Mouse (Mus musculus): Measurements from ENCODE around the gene Irak3.
"Not testable (repeated sequence)": the region's sequence is repeated elsewhere in the genome, so short reads cannot be mapped to it uniquely, and the experiment has no call there.

Gene Irak3

DNA sequence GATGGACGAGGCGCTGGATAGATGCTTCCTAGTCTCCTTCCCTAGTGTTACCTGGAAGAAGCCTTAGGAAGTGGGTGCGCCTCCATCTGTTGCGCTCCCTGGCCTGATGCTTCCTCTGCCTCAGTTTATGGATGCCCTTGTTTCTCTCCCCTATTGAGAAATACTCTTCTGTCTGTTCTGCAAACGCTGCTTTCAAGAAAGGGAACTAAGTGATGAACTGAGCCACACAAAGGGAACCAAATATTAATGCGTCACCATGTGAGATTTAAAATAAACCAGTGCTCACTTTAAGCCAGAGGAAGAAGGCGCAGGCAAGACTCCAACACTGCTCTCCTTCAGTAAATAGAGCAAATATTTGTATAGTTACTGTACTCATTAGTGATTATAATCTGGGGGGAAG, 38.4 kb downstream of the Irak3 start:
- DNase-seq (ENCODE audit: low read depth, low spot score) = no peak

GRCm38 (mm10) chr10:120162840-120163239, 39.1 kb downstream of the Irak3 start:
- peak; percentile 42 for DNase-seq (ENCODE audit: low read depth, low spot score)

DNA sequence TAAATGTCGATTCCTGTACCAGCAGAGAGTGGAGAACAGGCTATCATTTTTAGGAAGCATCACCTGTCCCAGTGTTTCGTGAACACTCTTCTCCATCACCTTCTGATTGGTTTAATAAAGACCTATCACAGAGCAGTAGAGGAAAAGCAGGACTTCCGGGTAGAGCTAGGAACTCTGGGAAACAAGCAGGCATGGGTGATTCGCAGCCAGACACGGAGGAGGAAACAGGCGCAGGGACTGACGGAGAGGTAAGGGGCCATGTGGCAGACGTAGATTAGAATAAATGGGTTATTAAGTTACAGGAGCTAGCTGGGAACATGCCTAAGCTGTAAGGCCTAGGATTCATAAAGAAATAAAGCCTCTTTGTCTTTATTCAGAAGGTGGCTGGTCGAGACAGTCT, 41.4 kb downstream of the Irak3 start:
- DNase-seq (ENCODE audit: low read depth, low spot score) = peak; percentile 89

DNA sequence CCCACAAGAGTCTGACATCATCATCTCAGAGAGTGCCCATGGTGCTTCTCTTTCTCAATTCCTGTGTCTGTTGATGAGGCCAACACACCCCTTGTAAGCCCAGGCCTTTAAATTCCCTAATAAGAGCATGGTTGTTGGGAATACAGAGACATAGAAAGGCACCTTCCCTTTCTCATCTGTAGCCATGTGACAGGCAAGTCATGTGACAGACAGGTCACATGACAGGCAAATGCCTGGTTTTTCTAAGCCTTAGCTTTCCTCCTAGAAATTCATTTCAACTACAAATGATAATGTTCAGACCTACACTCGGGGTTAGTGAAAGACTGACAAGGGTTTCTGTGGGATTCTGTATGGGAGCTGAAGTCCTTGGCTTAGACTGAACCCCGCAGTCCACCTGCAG, 48.0 kb downstream of the Irak3 start:
- DNase-seq (ENCODE audit: low read depth, low spot score) = peak; percentile 71

- no peak for DNase-seq (ENCODE audit: low read depth, low spot score)
These were observed 50.3 kb downstream of the Irak3 start for GRCm38 (mm10) chr10:120151672-120152071.

DNA sequence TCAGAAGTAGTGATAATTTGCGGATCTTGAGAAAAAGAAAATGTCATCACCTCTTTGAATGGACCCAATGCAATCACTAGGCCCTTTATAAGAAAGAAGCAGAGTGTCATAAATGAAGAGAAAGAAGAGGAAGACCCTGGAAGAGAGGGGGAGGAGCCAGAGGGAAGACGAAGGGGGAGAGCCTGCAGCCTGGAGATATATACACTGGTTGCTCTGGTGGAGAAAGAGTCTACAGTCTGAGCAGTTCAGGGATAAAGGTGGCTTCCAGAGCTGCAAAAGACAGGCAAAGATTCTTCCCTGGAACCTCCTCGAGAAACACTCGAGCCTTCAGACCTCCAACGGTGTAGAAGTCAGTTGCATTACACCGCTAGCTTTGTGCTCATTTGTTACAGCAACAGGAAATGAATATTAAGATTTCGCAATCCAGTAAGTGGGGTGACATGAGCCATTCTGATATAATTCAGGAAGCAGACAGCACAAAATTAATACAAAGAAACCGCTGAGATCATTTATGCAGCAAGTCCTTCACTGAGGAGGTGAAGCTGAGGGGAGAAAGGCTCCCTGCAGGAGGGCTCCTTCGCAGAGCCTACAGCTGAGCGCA, 60.9 kb downstream of the Irak3 start:
- DNase-seq (ENCODE audit: low read depth, low spot score) = no peak

DNA sequence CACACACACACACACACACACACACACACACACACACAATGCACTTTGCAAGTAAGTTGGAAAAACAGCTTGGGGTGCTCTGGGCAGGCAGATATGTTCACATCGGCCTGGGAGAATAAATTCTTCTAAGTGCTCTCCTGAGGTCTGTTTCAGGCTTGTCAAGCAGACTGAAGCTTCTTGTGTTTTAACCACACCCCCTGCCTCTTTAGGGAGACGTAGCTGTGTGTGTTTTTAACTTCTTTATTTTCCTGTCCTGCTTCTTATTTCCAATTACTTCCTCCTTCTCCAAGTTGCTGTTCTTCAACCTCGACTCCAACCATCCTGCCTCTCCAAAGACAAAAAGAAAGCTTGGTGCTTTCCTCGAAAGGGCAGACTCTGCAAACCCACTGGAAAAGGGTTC, 61.7 kb downstream of the Irak3 start:
- DNase-seq (ENCODE audit: low read depth, low spot score) = no peak

DNA sequence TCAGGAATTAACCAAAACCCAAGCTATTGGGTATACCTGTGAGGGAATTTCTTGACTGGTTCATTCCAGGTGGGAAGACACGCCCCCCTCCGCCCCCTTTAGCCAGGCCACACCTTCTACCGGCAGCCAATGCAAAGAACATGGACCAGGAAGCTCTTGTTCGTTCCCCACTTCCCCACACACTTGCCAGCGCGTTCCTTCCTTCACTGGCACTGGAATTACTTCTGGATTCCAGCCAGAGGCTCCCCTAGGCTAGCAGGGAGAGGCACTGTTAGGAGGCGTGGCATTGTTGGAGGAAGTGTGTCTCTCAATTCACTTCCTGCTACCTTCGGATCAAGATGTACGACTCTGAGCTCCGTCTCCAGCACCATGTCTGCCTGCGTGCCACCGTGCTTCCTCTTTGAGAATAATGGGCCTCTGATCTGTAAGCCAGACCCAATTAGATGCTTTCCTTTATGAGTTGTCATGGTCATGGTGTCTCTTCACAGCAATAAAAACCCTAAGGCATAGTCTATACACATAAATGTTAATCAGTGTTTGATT, 65.8 kb downstream of the Irak3 start:
- DNase-seq (ENCODE audit: low read depth, low spot score) = peak; percentile 93

DNA sequence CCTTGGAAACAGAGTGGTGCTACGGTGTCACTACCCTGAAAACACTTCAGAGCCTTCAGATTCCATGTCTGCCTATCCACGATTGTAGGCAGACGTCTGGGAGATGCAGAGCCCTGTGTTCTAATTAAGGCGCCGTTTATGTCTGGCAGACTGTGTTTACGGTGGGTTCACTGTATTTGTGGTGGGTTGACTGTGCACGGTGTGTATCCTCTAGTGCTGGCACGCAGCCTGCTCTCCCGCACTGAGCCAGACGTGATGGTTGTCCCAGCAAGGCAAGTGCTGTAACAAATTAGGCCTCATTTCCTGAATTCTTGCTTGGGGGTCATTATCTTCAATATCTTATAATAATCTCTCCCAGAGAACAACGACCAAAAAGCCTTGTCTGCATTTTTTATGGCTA, 68.2 kb downstream of the Irak3 start:
- DNase-seq (ENCODE audit: low read depth, low spot score) = no peak

- peak; percentile 84 for DNase-seq (ENCODE audit: low read depth, low spot score)
These were observed 71.3 kb downstream of the Irak3 start for GRCm38 (mm10) chr10:120130621-120131020.

GRCm38 (mm10) chr10:120128601-120129277, 73.2 kb downstream of the Irak3 start:
- no peak for DNase-seq (ENCODE audit: low read depth, low spot score)

DNA sequence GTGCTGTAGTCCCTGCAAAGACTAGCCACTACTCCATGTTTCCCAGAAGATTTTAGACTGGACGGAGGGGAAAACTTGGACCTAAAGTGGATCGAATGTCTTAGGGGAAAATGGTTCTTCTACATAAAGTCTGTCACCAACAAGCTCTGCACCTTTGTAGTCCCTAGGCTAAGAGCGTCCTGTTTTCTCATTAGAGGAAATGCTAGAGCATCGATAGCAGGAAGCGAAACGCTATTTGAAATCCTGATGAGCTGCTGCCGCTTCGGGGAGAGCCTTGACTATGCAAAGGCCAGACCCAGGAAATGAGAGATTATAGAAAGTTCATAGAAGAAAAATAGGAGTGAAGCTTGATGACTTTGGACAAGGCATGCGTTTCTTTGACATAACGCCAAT, 76.5 kb downstream of the Irak3 start:
- DNase-seq (ENCODE audit: low read depth, low spot score) = no peak

DNA sequence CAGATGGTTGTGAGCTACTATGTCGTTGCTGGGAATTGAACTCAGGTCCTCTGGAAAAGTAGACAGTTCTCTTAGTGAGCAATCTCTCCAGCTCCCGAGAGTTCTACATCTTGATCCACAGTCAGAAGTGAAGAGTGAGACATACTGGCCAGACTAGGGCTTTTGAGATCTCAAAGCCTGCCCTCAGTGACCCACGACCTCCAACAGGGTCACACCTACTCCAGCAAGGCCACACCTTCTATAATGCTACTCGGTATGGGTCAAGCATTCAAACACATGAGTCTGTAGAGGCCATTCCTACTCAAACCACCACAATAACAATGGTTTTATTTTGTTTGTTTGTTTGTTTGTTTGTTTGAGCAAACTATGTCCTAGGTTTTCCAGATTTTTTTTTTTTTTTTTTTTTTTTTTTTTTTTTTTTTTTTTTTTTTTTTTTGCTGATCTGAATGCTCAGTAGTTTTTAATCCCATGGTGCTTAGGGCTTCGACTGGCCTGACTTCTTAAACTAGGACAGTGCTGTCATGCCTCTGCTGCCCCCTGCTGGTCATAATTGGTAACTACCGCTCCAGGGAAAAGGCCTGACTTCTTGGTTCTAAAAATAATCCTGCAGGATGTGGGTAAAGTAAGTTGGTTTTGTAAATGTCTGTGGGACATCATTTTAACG, 77.0 kb downstream of the Irak3 start:
- DNase-seq (ENCODE audit: low read depth, low spot score) = peak; percentile 89

DNA sequence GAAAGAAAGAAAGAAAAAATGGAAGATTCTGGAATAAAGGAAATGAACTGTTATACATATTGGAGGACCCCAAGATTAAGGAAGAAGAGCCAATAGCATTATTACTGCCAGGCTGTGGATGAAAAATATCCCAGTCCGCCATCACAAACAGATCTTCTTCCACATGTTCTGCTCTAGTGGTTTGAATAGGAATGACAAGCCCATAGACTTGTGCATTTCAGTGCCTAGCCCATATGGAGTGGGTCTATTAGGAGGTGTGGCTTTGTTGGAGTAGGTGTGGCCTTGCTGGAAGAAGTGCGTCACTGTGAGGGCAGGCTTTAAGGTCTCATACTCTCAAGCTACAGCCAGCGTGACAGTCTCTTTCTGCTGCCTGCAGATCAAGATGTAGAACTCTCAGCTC, 78.2 kb downstream of the Irak3 start:
- peak; percentile 95 for DNase-seq (ENCODE audit: low read depth, low spot score)

GRCm38 (mm10) chr10:120115249-120115648, 86.7 kb downstream of the Irak3 start:
- peak; percentile 54 for DNase-seq (ENCODE audit: low read depth, low spot score)

DNA sequence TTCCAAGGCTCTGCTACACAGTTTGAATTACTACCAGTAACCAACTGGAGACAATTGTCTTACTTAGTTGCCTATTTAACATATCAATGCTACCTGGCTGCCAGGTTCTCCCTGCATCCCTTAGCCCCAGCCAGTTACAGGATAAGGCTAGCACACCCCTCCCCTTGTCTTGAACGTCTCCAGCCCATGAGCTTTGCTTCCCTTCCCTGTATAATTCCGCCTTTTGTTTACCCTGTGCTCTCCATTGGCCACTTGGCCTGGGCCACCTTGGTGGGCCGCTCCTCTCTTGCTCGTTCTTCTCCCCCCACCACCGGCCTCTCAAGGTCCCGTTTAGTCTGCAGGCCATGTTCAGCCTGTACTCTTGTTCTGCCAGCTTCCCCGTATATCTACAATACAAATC, 87.4 kb downstream of the Irak3 start:
- DNase-seq (ENCODE audit: low read depth, low spot score) = peak; percentile 97

DNA sequence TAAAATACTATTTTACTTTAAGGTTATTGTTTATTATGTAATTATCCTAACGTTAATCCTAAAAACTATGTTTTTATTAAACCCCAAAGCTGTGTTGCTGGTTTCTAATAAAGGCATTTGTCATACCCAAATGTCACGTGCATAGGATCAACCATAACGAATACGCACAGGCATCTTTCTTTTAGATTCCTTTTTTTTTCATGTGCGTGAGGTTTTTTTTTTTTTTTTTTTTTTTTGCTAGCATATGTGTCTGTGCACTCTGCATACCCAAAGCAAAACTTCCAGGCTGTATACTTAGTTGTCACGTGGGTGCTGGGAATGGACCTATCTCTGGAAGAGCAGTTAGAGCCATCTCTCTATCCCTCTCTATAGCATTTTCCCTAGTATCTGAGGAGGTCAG, 88.0 kb downstream of the Irak3 start:
- no peak for DNase-seq (ENCODE audit: low read depth, low spot score)

- DNase-seq (ENCODE audit: low read depth, low spot score) = not testable (repeated sequence)
These were observed 88.4 kb downstream of the Irak3 start for GRCm38 (mm10) chr10:120113482-120113881.

GRCm38 (mm10) chr10:120112507-120113396, 89.2 kb downstream of the Irak3 start, which contains the start of gene Helb:
Gene Helb, minus strand, starts transcription at chr10:120112987.
- peak; percentile 98 for DNase-seq (ENCODE audit: low read depth, low spot score)

DNA sequence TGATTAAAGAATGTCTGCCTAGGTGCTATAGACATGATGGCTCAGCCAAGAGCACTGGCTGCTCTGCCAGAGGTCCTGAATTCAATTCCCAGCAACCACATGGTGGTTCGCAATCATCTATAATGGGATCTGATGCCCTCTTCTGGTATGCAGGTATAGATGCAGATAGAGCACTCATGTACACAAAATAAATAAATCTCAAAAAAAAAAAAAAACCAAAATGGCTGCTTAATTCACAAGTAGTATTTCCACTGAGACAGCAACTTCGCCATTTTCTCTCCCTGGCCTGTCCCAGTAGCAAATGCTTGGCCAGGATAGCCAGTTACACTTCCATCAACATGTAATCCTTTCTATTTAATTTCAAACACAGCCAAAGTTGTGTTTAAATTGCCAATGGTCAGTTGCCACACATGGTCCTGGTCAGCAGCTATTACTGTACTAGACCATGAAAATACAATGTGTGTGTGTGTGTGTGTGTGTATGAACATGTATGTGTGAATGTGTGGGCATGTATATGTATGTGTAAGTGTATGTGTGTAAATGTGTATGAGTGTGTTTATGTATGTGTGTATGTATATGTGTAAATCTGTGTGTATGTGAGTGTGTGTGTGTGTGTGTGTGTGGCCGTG, 90.1 kb downstream of the Irak3 start:
- no peak for DNase-seq (ENCODE audit: low read depth, low spot score)

GRCm38 (mm10) chr10:120100806-120101205, 101.1 kb downstream of the Irak3 start:
- peak; percentile 71 for DNase-seq (ENCODE audit: low read depth, low spot score)
